Mouse (Mus musculus) cerebellum, adult 11-12 months (tissue): ENCODE results near the gene Msh6.
"Not testable (repeated sequence)": the region's sequence is repeated elsewhere in the genome, so short reads cannot be mapped to it uniquely, and the experiment has no call there.

Experiments used
- DNase-seq: peaks from one replicate; pipeline ENCODE4 v3.0.0; 2022

Gene Msh6

DNA sequence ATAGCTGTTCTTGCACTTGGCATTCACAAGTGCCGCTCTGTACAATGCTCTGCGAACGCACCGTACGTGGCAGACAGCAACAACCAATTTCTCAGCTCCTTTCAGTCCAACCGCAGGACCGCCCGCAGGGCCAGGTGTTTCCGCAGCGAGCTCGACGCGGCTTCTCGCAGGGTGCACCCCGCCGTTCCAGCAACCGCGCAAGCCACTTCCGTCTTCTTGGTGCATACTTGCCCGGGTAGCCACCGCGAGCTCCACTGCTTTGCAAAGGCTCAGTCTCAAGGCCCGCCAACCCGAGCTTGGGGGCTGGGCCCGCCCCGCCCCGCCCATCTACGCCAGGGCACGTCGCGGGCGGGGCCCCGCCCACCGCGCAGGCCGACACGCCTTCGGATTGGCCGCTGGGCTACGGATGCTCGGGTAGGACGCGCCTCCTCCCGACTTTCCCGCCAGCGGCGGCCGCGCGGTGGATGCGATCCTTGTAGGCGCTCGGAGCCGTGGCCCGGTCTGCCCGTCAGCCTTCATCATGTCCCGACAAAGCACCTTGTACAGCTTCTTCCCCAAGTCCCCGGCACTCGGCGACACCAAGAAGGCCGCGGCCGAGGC lies at the start of gene Msh6:
Gene Msh6 (plus strand): TSS at position 434 of the 600 bp plus-strand sequence.
- peak; percentile 86 for DNase-seq

DNA sequence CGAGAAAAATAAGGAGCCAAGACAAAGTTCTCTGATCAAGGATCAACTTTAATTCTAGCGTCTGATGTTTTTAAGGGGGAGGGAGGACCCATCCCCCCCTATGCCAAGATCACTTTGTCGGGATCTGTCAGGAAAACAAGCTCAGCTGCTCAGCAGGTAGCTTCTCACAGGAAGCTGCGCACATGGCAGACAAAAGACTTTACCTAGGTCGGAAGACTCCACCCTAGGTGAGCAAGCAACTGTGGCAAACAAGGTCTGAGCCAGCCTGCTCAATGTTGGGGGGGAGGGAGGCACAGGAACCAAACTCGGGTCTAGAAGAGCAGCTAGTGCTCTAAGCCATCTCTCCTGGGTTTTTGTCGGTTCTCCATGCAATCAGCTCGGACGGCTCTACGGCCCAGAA lies 40.5 kb upstream of the Msh6 start:
- DNase-seq = no peak

DNA sequence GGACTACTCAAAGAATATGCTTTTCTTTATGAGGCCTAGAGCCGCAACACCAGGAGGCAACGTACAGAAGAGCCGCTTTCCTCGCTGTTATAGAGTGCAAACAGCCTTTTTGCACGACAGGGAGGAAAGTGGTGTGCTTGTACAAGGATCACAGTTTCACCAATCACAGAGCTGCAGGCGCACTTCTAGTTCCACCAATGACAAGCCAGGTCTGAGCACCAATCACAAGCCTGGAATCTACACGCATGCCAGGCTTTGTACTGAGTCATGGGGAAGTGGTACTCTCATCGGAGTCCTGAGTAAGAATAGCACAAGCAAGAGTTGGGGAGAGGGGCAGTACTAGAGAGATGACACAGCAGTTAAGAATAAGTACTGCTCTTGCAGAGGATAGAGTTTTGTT lies 40.1 kb upstream of the Msh6 start:
- no peak for DNase-seq

DNA sequence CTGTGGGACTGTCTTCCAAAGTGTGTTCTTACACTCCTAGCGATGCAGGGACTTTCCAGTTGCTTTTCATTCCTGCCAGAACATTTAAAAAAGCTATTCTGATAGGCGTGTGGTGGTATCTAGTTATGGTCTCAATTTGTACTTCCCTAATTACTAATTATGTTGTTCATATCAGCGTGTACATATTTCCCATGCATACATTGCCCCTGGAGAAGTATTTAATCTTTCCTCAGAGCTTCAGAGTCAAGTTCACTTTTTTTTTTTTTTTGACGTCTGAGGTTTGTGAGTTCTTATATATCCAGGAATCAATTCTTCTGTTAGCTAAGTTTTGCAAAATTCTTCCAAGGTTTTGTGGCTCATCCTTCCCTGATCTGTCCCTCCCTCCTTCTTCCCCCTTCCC lies 38.7 kb upstream of the Msh6 start:
- no peak for DNase-seq

DNA sequence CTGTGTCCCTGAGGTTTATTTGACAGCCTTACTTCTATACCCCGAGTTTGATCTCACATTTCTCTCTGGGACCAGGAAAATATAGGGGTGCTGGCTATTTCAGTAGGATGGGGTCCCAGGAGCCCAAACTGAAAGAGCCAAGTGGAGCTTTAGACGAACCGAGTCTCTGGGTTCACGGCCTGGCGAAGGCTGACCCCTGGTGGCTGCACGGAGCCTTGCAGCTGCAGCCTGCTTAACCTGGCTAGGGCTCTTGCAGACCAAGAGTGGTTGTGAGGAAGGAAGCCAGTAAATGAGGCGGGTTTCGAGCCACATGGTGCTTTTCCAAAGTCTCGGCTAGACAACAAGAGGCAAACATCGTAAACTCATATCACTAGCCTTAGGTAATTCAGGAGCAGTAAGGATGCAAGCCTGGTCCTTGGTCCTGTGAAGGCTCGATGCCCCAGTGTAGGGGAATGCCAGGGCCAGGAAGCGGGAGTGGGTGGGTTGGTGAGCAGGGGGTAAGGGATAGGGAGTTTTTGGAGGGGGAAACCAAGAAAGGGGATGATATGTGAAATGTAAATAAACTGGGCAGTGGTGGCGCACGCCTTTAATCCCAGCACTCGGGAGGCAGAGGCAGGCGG lies 25.8 kb upstream of the Msh6 start:
- DNase-seq = peak; percentile 76

DNA sequence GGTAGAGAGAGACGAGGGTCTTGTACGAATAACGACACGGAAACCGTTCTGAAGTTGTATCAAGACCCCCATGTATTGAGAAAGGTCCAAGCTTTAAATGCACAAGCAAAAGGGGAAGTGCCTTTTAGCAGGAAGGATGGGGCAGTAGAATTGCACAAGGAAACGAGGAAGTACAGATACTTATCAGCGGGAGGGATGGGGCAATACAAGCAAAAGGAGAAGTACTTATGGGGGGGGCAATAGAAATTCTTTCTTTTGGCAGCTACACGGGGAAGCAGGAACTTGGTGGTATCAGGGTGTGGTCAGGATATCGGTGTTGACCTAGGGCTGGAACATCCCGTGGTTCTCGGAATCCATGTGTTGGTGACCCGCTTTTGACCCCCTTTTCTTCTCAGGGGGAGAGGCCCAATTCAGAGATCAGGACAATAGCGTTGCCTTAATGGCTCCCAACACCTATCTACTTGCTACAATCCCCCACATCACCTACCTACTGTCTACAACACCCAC lies 20.2 kb upstream of the Msh6 start:
- DNase-seq = not testable (repeated sequence)

DNA sequence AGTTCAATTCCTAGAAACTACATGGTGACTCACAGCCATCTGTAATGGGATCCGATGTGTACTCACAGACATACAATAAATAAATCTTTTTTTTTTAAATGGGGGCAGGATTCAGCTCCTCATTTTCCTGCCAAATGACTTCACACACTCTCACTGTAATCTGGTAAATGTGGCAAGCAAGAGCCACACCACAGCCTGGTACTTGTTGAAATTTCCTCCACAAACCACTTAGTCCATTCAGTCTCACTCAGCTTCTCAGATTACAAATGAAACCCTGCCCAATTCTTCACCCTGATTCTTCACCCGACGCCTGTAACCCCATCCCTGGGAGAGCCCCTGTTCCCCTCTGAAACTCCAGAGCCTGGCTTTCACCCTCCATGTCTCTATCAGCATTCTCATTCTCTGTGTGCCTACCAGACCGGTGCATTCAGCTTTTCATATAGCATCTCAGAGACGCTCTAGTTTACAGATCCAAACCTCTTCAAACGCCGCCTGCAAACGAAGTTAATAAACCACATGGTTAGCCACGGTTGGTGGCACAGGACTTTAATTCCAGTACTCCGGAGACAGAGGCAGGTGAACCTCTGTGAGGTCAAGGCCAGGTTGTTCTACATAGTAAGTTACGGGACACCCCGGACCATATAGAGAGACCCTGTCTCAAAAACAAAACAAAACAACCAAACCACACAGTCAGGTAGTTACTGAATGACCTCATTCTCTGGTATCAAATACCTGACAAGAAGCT lies 17.6 kb upstream of the Msh6 start:
- DNase-seq = no peak

DNA sequence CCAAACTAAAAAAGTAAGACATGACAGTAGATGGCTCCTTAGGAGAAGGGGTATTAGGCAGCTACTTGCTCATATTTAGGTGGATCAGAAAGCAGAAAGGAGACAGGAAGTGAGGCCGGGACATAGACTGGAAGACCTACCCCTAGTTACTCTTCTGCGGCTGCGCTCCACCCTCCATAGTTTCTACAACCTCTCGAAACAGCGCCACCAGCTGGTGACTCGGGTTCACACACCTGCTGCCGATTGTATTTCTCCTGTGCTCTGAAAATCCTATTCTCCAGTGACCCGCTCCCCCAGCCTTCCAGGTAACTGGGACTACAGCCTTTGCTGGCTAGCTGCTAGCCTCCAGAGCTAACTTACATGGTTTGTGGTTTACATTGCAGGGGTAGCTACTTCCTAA lies 16.6 kb upstream of the Msh6 start:
- DNase-seq = no peak

DNA sequence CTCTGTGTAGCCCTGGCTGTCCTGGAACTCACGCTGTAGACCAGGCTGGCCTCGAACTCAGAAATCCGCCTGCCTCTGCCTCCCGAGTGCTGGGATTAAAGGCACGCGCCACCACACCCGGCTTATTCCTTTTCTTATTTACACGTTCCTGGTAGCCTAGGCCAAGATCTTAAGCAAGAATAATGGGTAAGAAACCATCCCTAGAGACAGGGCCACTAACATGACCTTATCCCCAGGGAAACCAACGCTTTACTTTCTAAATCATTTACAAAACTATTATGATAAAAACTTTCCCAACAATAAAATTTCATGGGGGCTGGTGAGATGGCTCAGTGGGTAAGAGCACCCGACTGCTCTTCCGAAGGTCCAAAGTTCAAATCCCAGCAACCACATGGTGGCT lies 15.5 kb upstream of the Msh6 start:
- DNase-seq = not testable (repeated sequence)

DNA sequence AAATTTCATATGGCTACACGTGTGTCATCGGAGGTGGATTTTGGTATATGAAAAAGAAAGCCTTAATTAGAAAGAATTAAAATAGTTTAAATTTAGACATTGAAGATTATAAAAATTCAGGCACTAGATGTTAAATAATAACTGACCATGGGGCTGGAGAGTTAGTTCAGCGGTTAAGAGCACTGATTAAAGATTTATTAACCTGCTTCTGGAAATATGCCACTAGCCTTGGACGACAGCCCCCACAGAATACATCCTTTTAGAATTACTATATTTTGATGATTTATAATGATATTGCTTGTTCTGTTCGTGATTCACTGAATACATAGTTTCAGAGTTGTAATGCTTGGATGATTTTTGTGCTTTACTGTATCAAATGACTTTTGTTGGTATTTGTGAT lies 14.9 kb upstream of the Msh6 start:
- DNase-seq = not testable (repeated sequence)

DNA sequence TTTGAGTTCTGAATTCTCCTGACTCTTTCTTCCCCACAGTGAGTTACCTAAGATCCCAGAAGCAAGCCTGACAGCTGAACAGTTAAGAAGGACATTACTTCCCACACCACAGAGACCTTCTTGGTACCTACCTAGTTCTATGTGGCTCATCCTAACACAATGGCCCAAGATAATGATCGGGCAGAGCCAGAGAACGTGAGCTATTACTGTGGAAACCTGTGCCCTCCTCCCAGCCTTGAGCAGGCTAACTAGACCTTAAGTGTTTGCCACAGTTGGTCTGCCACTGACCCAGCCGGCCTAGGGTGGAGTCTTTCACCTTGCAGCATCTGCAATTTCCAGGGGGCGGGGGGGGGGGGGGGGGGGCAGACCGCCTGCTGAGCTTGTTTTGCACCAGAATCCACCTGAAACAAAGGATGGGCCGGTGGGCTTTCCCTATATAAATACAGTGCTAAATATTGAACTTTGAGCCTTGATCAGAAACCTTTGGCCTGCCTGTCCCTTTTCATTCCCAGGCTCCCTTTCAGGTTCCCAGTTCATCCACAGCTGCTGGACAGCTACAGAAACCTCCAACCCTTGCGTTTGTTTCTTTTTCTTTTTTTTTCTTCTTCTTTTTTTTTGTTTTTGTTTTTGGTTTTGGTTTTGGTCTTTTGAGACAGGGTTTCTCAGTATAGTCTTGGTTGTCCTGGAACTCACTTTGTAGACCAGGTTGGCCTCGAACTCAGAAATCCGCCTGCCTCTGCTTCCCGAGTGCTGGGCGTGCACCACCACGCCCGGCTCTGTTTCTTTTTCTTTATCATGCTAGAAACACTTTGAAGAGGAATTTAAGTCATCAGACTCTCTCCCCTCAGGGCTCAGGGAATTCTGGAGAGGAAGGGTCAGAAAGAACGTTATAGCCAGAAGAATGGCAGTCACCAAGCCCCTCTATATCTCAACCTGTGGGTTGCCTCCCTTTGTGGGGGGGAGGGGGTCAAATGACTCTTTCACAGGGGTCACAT lies 11.5 kb upstream of the Msh6 start:
- no peak for DNase-seq

DNA sequence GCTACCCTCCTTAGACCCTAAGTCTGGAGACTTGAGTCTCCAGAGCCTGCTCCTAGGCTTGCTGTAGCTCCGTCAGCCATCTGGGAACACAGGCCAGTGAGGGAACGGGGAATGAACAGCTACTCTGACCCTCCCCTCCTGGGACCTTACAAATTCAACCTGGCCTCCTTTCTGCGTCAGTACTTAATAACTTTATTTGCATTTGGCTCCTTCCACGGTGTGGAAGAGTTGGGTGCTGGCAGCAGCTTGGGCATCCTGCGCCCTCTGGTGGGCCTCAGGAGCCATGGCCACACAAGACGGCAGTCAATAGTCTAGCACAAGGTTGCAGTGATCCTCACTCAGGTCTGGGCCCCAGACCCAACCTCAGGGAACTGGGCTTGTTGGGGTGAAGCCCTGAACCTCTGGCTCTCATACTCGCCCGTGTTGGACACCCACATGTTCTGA lies 6.4 kb upstream of the Msh6 start:
- not testable (repeated sequence) for DNase-seq

DNA sequence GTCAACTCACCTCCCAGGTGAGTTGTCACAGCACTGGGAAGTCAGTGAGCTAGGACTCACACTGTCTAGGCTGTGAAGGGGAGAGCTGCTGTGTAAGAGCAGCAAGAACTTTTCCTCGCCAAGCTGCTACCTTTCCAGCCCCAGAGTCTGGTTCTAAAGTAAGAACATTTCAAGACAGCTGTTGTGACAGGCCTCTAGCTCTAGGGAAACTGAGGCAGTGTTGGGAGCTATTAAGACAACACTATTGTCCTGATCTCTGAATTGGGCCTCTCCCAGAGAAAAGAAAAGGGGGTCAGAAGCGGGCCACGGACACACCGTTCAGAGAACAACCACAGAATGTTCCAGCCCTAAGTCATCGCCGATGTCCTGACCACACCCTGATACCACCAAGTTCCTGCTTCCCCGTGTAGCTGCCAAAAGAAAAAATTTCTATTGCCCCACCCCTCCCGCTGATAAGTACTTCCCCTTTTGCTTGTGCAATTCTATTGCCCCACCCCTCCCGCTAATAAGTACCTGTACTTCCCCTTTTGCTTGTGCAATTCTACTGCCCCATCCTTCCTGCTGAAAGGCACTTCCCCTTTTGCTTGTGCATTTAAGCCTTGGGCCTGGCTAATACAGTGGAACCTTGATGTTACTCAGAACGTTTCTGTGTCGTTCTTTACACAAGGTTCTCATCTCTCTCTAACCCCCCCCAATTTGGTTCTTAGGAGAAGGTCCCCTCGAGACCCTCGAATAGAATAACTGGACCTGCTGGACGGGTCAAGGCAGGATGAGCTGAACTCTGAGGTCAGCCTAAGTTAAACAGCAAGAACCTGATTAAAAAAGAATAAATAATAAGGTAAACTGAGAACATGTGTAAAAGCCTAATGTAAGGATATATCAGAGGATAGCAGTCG lies 2.9 kb upstream of the Msh6 start:
- not testable (repeated sequence) for DNase-seq

DNA sequence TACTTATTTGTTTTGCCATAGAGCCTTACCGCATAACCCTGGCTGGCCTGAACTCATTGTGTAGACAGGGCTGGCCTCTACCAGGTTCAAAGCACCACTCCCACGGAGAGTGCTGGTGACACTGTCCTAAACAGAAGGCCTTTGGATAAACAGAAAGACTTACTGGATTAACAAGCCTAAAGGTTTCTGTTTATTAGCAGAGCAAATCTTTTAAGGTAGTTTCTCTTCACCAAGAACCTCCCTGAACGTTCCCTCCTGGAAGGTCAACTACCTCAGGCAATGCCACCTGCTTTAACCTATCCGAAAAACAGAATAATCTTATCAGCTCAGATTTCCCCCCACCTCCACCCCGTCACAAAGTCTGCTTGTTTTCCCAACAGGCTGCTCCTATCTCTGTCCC lies 2.0 kb upstream of the Msh6 start:
- no peak for DNase-seq

DNA sequence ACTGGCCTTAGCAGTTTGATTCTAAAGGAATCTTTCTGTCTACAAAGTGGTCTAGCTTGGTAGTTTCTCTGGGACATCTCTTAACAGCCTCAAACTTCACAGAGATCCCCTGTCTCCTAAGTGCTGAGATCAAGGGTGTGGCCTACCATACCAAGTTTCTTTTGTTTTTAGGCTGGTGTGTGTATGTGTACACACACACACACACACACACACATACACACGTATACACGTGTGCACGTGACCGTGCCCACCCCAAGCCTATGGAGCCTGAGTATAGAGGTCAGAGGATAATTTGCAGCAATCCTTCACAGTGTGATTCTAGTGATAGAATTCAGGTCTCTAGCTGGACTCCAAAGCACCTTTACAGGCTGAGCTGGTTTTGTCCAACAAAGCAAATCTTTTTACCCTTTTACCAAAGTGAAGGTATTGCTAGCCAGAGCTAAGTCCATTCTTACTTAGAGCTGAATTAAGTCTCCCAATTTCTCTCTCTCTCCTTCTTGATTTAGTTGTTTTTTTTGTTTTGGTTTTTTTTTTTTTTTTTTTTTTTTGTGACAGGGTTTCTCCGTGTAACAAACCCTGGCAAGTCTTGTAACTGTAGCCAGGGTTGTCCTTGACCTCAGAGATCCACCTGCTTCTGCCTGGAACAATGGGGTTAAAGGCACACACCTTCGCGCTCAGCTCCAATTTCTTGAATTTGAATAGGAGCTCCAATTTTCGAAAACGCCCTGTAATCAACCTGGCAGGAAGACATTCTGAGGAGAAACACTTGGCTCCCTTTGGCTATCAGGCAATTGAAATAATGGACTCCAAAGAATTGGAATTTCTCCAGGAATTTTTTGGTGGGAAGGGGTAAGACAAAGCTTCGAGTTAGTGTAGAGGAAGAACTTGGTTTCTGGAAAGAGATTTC lies 1.3 kb upstream of the Msh6 start:
- DNase-seq = no peak

DNA sequence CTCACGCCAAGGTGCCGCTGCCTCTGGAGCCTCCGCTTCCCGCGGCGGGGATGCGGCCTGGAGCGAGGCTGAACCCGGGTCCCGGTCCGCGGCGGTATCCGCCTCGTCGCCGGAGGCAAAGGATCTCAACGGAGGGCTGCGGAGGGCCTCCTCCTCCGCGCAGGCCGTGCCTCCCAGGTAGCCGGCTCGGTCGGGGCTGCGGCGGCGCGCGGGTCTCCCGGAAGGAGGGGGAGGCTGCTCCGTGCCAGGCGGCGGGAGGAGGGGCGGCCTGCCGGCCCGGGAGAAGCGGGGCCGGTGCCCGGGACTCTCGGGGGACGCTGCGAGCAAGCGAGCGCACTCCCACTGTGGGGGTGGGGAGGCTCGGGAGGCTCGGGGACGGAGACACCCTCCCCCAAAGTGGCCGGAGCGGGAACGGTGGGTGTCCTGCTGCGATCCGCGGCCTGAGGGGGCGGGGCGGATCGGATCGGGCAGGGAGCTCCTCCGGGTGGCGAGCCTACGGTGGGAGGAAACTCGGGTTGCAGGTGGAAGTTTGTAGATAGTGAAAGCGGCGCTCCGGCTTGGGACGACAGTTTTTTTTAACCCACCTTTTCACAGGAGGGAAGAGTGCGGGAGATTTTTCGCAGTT lies 479 bp downstream of the Msh6 start:
- DNase-seq = peak; percentile 73

DNA sequence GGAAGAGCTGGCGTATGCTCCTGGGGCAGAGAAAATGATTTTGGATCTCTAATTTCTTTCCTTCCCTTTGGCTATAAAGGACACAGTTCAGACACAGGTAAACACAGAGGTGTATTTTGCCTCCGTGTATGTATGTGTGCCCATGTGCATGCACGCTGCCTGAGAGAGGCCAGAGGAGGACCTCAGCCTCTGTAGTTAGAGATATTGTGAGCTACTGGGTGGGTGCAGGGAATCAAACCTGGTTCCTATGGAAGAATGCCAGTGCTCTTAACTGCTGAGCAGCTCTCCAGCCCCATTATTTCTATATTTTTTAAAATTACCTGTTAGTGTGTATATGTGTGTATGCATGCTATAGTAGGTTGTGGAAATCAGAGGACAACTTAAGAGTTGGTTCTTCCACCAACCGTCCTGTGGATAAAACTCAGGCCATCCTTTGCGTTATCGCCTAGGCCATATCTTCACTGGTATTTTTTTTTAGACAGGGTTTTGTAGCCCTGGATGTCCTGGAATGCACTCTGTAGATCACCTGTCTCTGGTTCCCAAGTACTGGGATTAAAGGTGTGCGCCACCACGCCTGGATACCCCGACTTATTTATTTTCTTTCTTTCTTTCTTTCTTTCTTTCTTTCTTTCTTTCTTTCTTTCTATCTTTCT lies 1.4 kb downstream of the Msh6 start:
- DNase-seq = no peak

DNA sequence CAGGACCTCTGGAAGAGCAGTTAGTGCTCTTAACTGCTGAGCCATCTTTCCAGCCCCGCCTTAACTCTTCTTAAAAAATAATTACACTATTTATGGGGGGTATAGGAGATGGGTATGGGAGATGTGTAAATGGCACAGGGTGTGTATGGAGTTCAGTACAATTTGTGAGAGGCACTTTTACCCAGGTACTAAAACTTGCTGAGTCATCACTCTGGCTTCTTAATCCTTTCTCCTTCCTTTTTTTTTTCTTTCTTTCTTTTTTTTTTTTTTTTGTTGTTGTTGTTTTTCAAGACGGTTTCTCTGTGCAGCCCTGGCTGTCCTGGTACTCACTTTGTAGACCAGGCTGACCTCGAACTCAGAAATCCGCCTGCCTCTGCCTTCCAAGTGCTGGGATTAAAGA lies 2.1 kb downstream of the Msh6 start:
- not testable (repeated sequence) for DNase-seq

DNA sequence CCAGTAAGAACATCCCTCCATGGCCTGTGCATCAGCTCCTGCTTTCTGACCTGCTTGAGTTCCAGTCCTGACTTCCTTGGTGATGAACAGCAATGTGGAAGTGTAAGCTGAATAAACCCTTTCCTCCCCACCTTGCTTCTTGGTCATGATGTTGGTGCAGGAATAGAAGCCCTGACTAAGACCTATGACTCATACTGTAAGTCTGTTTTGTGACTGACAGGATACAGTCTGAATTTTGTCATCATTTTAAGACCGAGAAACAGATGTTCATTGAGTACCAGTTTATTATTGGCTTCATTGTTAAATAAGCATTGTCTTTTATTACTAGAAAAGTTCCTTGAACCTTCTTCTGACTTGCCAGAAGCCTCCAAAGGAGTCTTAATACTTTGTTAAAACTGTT lies 4.8 kb downstream of the Msh6 start:
- DNase-seq = not testable (repeated sequence)

DNA sequence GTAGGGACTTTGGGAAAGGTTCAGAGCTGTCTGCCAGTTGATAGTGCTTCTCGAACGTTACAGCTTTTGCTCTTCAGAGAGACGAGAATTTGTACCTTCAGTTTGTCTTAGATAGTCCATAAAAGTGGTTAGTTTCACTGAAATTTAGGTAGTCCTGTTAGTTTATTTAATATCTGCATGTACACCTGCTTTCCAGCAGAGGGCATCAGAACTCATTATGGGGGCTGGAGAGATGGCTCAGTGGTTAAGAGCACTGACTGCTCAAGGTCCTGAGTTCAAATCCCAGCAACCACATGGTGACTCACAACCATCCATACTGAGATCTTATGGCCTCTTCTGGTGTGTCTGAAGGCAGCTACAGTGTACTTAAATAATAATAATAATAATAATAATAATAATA lies 7.2 kb downstream of the Msh6 start:
- no peak for DNase-seq
